Mouse (Mus musculus): ENCODE data around the gene Tifab.

DNA sequence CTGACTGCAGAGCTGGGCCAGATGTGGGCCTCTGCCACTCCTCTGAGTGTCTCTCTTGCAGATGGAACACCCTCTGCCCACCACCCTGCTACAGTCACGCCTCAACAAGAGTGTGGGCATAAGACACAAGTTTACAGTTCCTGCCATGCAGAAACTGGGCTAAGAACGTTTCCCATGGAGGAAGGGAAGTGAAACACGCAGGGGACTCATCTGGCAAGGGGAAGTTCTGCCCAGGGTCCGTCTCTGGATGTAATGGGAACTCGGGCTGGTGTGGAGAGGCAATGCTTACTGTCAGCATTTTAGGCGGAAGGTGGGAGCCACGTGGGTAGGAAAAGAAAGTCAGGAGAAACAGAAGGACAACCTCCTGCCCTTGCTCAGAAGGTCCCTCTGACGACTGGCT is 2.7 kb upstream of the Tifab start:
- TF ChIP-seq POLR2A (IDR thresholded peaks at IDR 0.05; ENCODE audit: extremely low read depth, insufficient read depth, low read length) (no peak), CTCF (IDR thresholded peaks at IDR 0.05; ENCODE audit: low read depth, low read length) (no peak)

All from liver, adult 2 months (tissue).